Mouse (Mus musculus) stomach, embryonic 14.5 days (tissue): ENCODE measurements around the gene Mfn1. TPM values are rescaled to one million over a fixed set of nuclear protein-coding genes. Genes with fewer than 3 reads are reported as not detected.
A peak's percentile ranks its signal among the peaks of the same experiment; 100 is the strongest.

ENCODE experiments used
- ATAC-seq: fragments of 200-750 bp; cut with Nextera tagmentation; 2 replicates; pipeline ENCODE4 v1.8.0; 2017; ENCODE audit warnings: low read depth, moderate TSS enrichment; ENCODE audit not compliant: insufficient number of reproducible peaks, insufficient read depth, low FRiP score
- H3K27ac ChIP-seq: fragments of 300-500 bp; sonication (generic); 2 replicates; pipeline ENCODE4 v1.5.1; 2014; ENCODE audit warnings: mild to moderate bottlenecking, low read length, moderate library complexity, mixed read lengths
- H3K27me3 ChIP-seq: fragments of 300-500 bp; sonication (generic); 2 replicates; pipeline ENCODE4 v1.6.1; 2014; ENCODE audit warnings: low read length, control low read depth, mixed read lengths; ENCODE audit not compliant: control insufficient read depth, insufficient read depth
- H3K36me3 ChIP-seq: fragments of 300-500 bp; sonication (generic); 2 replicates; pipeline ENCODE4 v1.6.1; 2014; ENCODE audit warnings: mild to moderate bottlenecking, control low read depth, low read length, moderate library complexity, mixed read lengths; ENCODE audit not compliant: control insufficient read depth, insufficient read depth
- H3K4me1 ChIP-seq: fragments of 300-500 bp; sonication (generic); 2 replicates; pipeline ENCODE4 v1.6.1; 2014; ENCODE audit warnings: low read length, control low read depth, mixed read lengths; ENCODE audit not compliant: control insufficient read depth, insufficient read depth
- H3K4me2 ChIP-seq: fragments of 300-500 bp; sonication (generic); replicated peaks from 2 replicates; pipeline ENCODE4 v1.6.1; 2014; ENCODE audit warnings: low read depth, low read length, control low read depth
- H3K4me3 ChIP-seq: fragments of 300-500 bp; sonication (generic); 2 replicates; pipeline ENCODE4 v1.5.1; 2014; ENCODE audit warnings: low read depth, low read length, control low read depth
- H3K9ac ChIP-seq: fragments of 300-500 bp; sonication (generic); replicated peaks from 2 replicates; pipeline ENCODE4 v1.6.1; 2014; ENCODE audit warnings: low read depth, mild to moderate bottlenecking, control low read depth, low read length, moderate library complexity, mixed read lengths
- H3K9me3 ChIP-seq: fragments of 300-500 bp; sonication (generic); 2 replicates; pipeline ENCODE4 v1.6.1; 2016; ENCODE audit warnings: low read depth, low read length, control low read depth; ENCODE audit not compliant: control insufficient read depth
- WGBS: fragments of 180-500 bp; shearing (Covaris S2); extraction: QIAGEN DNeasy Blood & Tissue Kit; methylation state at CpG from one replicate; pipeline ENCODE4 v1.1.7; 2014; 5-methylcytosine and 5-hydroxymethylcytosine counted together
- polyA plus RNA-seq: library from polyadenylated mRNA; unstranded; fragments of >200 nt; fragmentation: Nextera tagmentation; extraction: Ambion mirVana; gene quantifications from 2 replicates; pipeline ENCODE4 v1.2.1, GENCODE M21; 2014

Gene Mfn1
- polyA plus RNA-seq, 1 experiment from 2014 or later = 30.3 TPM

DNA sequence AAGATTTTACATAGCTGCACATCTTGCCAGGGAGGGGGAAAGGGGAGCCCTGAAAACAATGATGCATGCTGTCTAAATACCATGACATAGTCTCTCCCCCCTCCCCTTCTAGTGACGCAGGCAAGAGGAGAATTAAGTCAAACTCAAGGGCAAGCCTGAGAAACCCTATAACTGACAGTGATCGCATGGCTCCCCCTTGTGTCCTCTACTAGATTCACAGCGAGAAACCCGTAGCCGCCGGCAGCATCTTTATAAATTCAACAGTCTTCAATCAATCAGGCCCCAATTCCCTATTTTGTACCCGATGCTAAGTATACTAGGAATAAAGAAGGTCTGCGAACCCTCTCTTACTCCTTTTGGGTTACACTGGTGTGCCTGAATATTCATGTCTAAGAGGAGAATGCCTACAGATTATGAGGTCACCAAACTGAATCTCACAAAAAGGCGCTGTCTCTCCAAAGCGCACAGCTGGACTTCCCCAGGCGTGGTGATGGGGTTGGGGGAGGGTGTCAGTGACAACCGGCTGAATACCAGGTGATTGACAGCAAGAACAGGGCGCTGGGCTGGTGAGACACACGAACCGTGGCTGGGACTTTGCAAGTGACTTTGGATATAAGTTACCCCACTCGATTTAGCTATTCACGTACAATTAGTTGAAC, 20.5 kb upstream of the Mfn1 start:
- Histone ChIP-seq H3K9me3 (no peaks in the 10 kb centered on the region), H3K4me2 (peak overlapping the region; percentile 65), H3K9ac (no peak overlapping the region), H3K27ac (no peak overlapping the region), H3K27me3 (no peaks in the 10 kb centered on the region), H3K36me3 (peaks cover 3% of the 10 kb centered on the region; the same call in 1 of the 2 replicates), H3K4me1 (peaks cover 20% of the 10 kb centered on the region), H3K4me3 (0 out of 2 replicates have a peak overlapping the region, but pooled peaks have one; percentile 8)
- WGBS = 3% methylated on average over 17 of the region's 17 CpGs
- ATAC-seq = no peak

GRCm38 (mm10) chr3:32509496-32510374, 19.5 kb upstream of the Mfn1 start, which contains the start of gene Zfp639:
Gene Zfp639 (plus strand): TSS chr3:32510259.
- no peaks in the 10 kb centered on the region for H3K27me3 ChIP-seq
- H3K4me2 ChIP-seq = peak within 1 kb of the TSS; percentile 65
- WGBS = 6% methylated on average over 24 of the region's 24 CpGs
- H3K9ac ChIP-seq = peak within 1 kb of the TSS; percentile 82
- H3K9me3 ChIP-seq = no peaks in the 10 kb centered on the region
- H3K27ac ChIP-seq = peak within 1 kb of the TSS; percentile 80
- peaks cover 7% of the 10 kb centered on the region for H3K36me3 ChIP-seq
- H3K4me3 ChIP-seq = peak within 1 kb of the TSS; percentile 83
- H3K4me1 ChIP-seq = peaks cover 20% of the 10 kb centered on the region
- no peak; the same call in 1 of the 2 replicates for ATAC-seq

- Histone ChIP-seq H3K27me3 (no peaks in the 10 kb centered on the region), H3K4me1 (peaks cover 20% of the 10 kb centered on the region), H3K36me3 (peaks cover 13% of the 10 kb centered on the region), H3K9ac (peak overlapping the region; percentile 82), H3K4me2 (peak overlapping the region; percentile 65), H3K4me3 (peak overlapping the region; percentile 83), H3K9me3 (no peaks in the 10 kb centered on the region), H3K27ac (peak overlapping the region; percentile 80)
- under 1% methylated on average over 68 of the region's 69 CpGs for WGBS
- ATAC-seq = peak; percentile 95
Observed at GRCm38 (mm10) chr3:32510375-32511190, 18.7 kb upstream of the Mfn1 start.

DNA sequence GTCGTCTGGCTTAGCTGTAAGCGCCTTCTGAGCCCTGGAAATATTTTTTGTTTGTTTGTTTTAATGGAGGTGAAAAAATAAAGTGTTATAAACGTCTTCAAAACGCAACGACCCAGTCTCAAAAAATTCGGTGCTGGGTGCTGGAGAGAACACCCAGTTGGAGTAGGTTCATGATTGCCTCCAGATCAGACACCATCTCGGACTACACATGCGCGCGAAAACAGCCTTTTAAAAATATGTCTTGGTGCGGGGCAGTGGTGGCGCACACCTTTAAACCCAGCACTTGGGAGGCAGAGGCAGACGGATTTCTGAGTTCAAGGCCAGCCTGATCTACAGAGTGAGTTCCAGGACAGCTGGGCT, 18.1 kb upstream of the Mfn1 start:
- peak overlapping the region; percentile 82 for H3K9ac ChIP-seq
- no peak overlapping the region; the same call in 1 of the 2 replicates for H3K27ac ChIP-seq
- H3K9me3 ChIP-seq = no peaks in the 10 kb centered on the region
- H3K27me3 ChIP-seq = no peaks in the 10 kb centered on the region
- peaks cover 20% of the 10 kb centered on the region for H3K4me1 ChIP-seq
- no peak for ATAC-seq
- H3K36me3 ChIP-seq = peaks cover 17% of the 10 kb centered on the region
- H3K4me2 ChIP-seq = peak overlapping the region; percentile 65
- 4% methylated on average over 13 of the region's 13 CpGs for WGBS
- peak overlapping the region; percentile 83 for H3K4me3 ChIP-seq

GRCm38 (mm10) chr3:32512686-32513284, 16.5 kb upstream of the Mfn1 start:
- H3K27me3 ChIP-seq = no peaks in the 10 kb centered on the region
- H3K4me1 ChIP-seq = peaks cover 20% of the 10 kb centered on the region
- WGBS = 87% methylated on average over 7 of the region's 7 CpGs
- H3K4me3 ChIP-seq = no peak overlapping the region
- H3K27ac ChIP-seq = no peak overlapping the region
- H3K4me2 ChIP-seq = no peak overlapping the region
- H3K9me3 ChIP-seq = no peaks in the 10 kb centered on the region
- H3K9ac ChIP-seq = no peak overlapping the region
- ATAC-seq = no peak
- H3K36me3 ChIP-seq = peaks cover 25% of the 10 kb centered on the region

- Histone ChIP-seq H3K36me3 (peaks cover 30% of the 10 kb centered on the region), H3K9ac (no peak overlapping the region), H3K9me3 (no peaks in the 10 kb centered on the region), H3K27ac (no peak overlapping the region), H3K4me1 (peaks cover 20% of the 10 kb centered on the region), H3K4me3 (no peak overlapping the region), H3K4me2 (no peak overlapping the region), H3K27me3 (no peaks in the 10 kb centered on the region)
- no peak for ATAC-seq
Observed at GRCm38 (mm10) chr3:32513528-32513927, 15.7 kb upstream of the Mfn1 start.

DNA sequence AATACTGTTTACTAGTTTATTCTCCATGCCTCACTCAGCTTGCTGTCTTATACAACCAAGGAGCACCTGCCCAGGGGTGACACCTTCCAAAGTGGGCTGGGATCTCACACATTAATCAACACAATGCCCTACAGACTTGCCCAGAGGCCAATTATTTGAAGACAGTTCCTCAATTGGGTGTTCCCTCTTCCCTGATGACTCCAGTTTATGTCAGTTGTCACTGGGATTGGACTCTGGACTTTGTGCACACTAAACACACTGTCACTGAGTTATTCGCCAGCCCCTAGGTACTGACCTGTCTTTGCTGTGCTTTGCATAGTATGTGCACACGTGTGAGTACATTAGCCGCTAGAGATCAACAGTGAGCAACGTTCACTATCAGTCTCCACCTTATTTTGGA, 2.1 kb upstream of the Mfn1 start:
- Histone ChIP-seq H3K27me3 (no peaks in the 10 kb centered on the region), H3K4me1 (0 out of 2 replicates have a peak, but pooled peaks cover 6% of the 10 kb centered on the region), H3K4me2 (no peak overlapping the region), H3K9ac (no peak overlapping the region), H3K9me3 (no peaks in the 10 kb centered on the region; the same call in 1 of the 2 replicates), H3K27ac (no peak overlapping the region), H3K4me3 (no peak overlapping the region), H3K36me3 (peaks cover 6% of the 10 kb centered on the region)
- 88% methylated on average over 4 of the region's 4 CpGs for WGBS
- no peak for ATAC-seq
